Mouse (Mus musculus) limb, embryonic 13.5 days (tissue): ENCODE data around the gene Mmp24. TPM values are rescaled to one million over a fixed set of nuclear protein-coding genes. Genes with fewer than 3 reads are reported as not detected.

Experiments used
- ATAC-seq: fragments of 200-750 bp; cut with Nextera tagmentation; 2 replicates; pipeline ENCODE4 v1.8.0; 2017; ENCODE audit warnings: low read depth, moderate number of reproducible peaks, moderate TSS enrichment; ENCODE audit not compliant: low FRiP score
- H3K27ac ChIP-seq: fragments of 300-500 bp; sonication (generic); 2 replicates; pipeline ENCODE4 v1.5.1; 2015; ENCODE audit warnings: inconsistent platforms, mild to moderate bottlenecking, moderate library complexity
- H3K27me3 ChIP-seq: fragments of 300-500 bp; sonication (generic); 2 replicates; pipeline ENCODE4 v1.6.1; 2015; ENCODE audit warnings: mild to moderate bottlenecking, inconsistent platforms
- H3K36me3 ChIP-seq: fragments of 300-500 bp; sonication (generic); 2 replicates; pipeline ENCODE4 v1.6.1; 2015; ENCODE audit warnings: inconsistent platforms, mild to moderate bottlenecking, moderate library complexity
- H3K4me1 ChIP-seq: fragments of 300-500 bp; sonication (generic); 2 replicates; pipeline ENCODE4 v1.6.1; 2015; ENCODE audit warnings: inconsistent platforms
- H3K4me2 ChIP-seq: fragments of 300-500 bp; sonication (generic); replicated peaks from 2 replicates; pipeline ENCODE4 v1.6.1; 2015; ENCODE audit warnings: inconsistent platforms, mild to moderate bottlenecking, moderate library complexity
- H3K4me3 ChIP-seq: fragments of 300-500 bp; sonication (generic); 2 replicates; pipeline ENCODE4 v1.5.1; 2015; ENCODE audit warnings: moderate library complexity, mild to moderate bottlenecking, inconsistent platforms
- H3K9ac ChIP-seq: fragments of 300-500 bp; sonication (generic); 2 replicates; pipeline ENCODE4 v1.6.1; 2015; ENCODE audit warnings: mild to moderate bottlenecking, inconsistent platforms
- H3K9me3 ChIP-seq: fragments of 300-500 bp; sonication (generic); 2 replicates; pipeline ENCODE4 v1.6.1; 2016; ENCODE audit warnings: inconsistent platforms
- WGBS: fragments of 180-500 bp; shearing (Covaris S2); methylation state at CpG from one replicate; pipeline ENCODE4 v1.1.7; 2015; 5-methylcytosine and 5-hydroxymethylcytosine counted together
- polyA plus RNA-seq: library from polyadenylated mRNA; unstranded; fragments of >200 nt; fragmentation: Nextera tagmentation; extraction: Ambion mirVana; gene quantifications from 2 replicates; pipeline ENCODE4 v1.2.1, GENCODE M21; 2015

Gene Mmp24
- polyA plus RNA-seq, 1 experiment from 2014 or later = 0.05 TPM

GRCm38 (mm10) chr2:155745487-155745886 is 29.7 kb upstream of the Mmp24 start:
- Histone ChIP-seq H3K27ac (no peak overlapping the region), H3K9ac (no peak overlapping the region), H3K4me1 (0 out of 2 replicates have a peak, but pooled peaks cover 4% of the 10 kb centered on the region), H3K27me3 (no peaks in the 10 kb centered on the region), H3K4me2 (no peak overlapping the region), H3K4me3 (no peak overlapping the region), H3K36me3 (no peaks in the 10 kb centered on the region), H3K9me3 (no peaks in the 10 kb centered on the region)
- ATAC-seq = no peak
- WGBS = 61% methylated on average over 3 of the region's 3 CpGs

DNA sequence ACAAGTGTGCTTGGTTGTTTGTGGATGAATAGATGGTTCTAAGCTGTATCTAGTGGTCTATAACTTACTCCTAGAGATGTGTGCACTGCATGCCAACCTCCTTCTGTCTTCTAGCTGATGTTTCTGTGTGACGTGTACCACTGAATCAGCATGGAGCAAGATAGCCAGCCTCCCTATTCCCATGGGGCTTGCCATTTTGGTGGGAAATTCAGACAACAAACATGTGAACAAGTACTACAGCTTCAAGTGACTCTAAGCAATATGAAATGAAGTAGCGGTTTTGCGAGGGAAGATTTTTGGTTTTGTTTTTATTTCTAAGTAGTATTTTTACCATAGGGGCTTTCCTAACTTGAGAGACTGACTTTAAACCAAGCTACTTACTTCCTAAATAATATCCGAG is 25.7 kb upstream of the Mmp24 start:
- Histone ChIP-seq H3K9ac (no peak overlapping the region), H3K36me3 (no peaks in the 10 kb centered on the region), H3K4me3 (no peak overlapping the region), H3K4me1 (peaks cover 6% of the 10 kb centered on the region), H3K9me3 (no peaks in the 10 kb centered on the region), H3K4me2 (no peak overlapping the region), H3K27ac (no peak overlapping the region), H3K27me3 (0 out of 2 replicates have a peak, but pooled peaks cover 11% of the 10 kb centered on the region)
- no peak for ATAC-seq
- WGBS = 84% methylated on average over 4 of the region's 4 CpGs

GRCm38 (mm10) chr2:155751014-155751786 is 23.9 kb upstream of the Mmp24 start, which contains the start of gene Procr:
TSS of gene Procr (plus strand) at chr2:155751117.
- H3K9me3 ChIP-seq = no peaks in the 10 kb centered on the region
- peak within 1 kb of the TSS; percentile 45 for H3K4me3 ChIP-seq
- H3K4me1 ChIP-seq = peaks cover 6% of the 10 kb centered on the region
- peak within 1 kb of the TSS; percentile 79 for H3K4me2 ChIP-seq
- H3K36me3 ChIP-seq = no peaks in the 10 kb centered on the region
- peak; percentile 73 for ATAC-seq
- H3K27ac ChIP-seq = no peak within 1 kb of the TSS
- 2% methylated on average over 25 of the region's 25 CpGs for WGBS
- H3K9ac ChIP-seq = peak within 1 kb of the TSS; percentile 63
- H3K27me3 ChIP-seq = 0 out of 2 replicates have a peak, but pooled peaks cover 11% of the 10 kb centered on the region

DNA sequence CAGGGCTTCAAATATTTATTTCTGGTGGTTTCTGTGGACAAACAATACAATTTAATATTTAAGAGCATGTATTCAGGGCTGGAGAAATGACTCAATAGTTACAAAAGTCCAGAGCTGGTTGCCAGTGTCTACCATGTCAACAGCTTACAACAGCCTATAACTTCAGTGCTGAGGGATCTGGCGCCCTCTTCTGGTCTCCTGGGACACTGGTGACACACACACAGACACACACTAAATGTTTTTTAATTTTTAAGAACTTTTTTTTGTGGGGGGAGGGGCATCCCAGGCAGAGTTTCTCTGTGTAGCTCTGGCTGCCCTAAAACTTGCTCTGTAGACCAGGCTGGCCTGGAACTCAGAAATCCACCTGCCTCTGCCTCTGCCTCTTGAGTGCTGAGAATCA is 19.4 kb upstream of the Mmp24 start:
- Histone ChIP-seq H3K27ac (no peak overlapping the region), H3K9me3 (no peaks in the 10 kb centered on the region), H3K4me3 (no peak overlapping the region), H3K4me1 (peaks cover 6% of the 10 kb centered on the region), H3K36me3 (no peaks in the 10 kb centered on the region), H3K9ac (no peak overlapping the region), H3K4me2 (no peak overlapping the region), H3K27me3 (0 out of 2 replicates have a peak, but pooled peaks cover 13% of the 10 kb centered on the region)
- 3% methylated on average over 1 of the region's 1 CpGs for WGBS
- no peak for ATAC-seq

DNA sequence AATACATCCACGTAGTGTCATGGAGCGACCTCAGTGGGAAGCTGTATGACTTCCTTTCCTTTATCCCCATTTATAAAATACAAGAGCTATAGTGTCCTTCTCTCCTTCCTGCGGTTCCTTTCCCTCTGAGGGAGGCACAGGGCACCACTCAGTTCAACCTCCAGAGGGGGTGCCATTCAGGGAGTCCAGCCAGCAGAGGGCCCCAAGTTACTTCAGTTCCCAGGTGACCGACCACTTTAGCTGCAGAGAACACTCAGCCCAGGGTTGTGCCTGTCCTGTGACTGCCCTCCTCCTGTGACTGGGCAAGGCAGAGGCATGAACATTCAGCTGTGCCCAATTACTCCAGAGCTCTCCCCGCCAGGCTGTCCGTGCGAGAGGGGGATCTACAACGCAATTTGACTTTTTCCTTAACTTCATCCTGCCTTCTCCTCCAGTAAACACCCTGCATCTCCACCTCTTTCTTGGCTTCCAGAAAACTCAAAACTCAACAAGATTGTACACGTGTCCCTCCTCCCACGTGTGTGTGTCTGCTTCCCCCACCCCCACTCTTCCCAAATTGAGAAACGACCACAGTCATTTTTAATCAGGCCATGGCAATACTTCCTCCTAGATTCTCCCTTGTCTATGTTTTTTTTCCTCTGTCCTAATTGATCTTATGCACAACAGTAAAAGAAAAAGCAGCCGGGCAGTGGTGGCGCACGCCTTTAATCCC is 18.1 kb upstream of the Mmp24 start:
- no peak overlapping the region for H3K4me2 ChIP-seq
- H3K4me1 ChIP-seq = no peaks in the 10 kb centered on the region
- WGBS = 50% methylated on average over 14 of the region's 14 CpGs
- no peak overlapping the region for H3K9ac ChIP-seq
- H3K36me3 ChIP-seq = no peaks in the 10 kb centered on the region
- H3K4me3 ChIP-seq = no peak overlapping the region
- H3K9me3 ChIP-seq = no peaks in the 10 kb centered on the region
- no peak overlapping the region for H3K27ac ChIP-seq
- H3K27me3 ChIP-seq = 0 out of 2 replicates have a peak, but pooled peaks cover 11% of the 10 kb centered on the region
- ATAC-seq = no peak

DNA sequence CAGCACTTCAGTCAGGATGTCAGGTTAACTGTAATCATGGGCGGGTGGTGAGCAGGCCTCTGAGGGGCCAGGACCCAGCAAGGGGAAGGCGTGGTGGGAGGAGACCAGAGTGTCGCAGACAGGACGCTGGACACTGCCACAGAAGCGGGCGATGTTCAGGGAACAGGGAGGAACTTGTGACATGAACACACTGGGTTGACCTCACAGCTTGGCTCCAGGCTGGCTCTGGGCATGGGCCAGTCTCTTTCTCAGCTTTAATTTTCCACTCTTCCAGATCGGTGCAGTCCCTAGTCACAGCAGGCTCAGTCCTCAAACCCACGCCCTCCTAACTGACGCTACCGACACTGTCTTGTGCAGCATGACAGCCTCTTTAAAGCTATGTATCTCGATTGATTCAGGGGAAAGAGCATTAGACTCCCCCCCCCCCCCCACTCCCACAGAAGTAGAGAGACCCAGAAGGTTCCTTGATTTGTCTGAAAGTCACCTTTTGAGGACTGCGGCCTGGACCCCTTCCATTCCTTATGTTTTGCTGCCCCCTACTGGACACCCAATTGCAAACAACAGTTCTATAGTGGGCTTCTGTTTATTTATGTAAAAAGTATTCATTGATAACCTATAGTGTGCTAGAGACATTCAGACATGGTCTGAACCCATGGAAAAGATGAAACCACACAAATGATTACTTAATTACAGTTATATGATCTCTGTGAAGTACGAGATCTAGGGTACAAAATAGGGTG is 10.3 kb upstream of the Mmp24 start:
- Histone ChIP-seq H3K9ac (no peak overlapping the region), H3K27me3 (0 out of 2 replicates have a peak, but pooled peaks cover 3% of the 10 kb centered on the region), H3K36me3 (no peaks in the 10 kb centered on the region), H3K27ac (no peak overlapping the region), H3K4me3 (no peak overlapping the region), H3K4me1 (no peaks in the 10 kb centered on the region), H3K4me2 (no peak overlapping the region), H3K9me3 (no peaks in the 10 kb centered on the region)
- 54% methylated on average over 13 of the region's 13 CpGs for WGBS
- peak; percentile 73 for ATAC-seq

DNA sequence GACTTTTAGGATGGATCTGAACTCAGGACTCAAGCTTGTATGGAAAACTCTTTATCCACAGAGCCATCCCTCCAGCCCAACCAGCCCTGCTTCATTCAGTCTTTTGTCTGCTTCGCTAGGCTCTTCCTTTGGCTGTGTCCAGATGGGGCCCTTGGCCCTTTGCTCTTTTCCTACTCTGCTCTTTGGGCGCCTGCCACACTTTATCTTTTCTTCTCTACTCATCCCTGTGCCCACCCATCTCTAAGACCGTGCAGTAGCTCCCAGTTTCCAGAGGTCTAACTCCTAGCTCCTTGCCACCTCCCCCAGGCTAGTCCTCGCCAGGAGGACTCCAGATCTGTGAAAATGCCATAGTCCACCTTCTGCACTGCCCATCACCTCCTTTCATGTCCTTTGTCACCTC is 1.5 kb upstream of the Mmp24 start:
- Histone ChIP-seq H3K27ac (no peak overlapping the region), H3K27me3 (peaks cover 68% of the 10 kb centered on the region), H3K9ac (no peak overlapping the region), H3K4me1 (peaks cover 8% of the 10 kb centered on the region), H3K36me3 (no peaks in the 10 kb centered on the region), H3K4me3 (no peak overlapping the region), H3K9me3 (no peaks in the 10 kb centered on the region), H3K4me2 (no peak overlapping the region)
- WGBS = 63% methylated on average over 4 of the region's 4 CpGs
- no peak for ATAC-seq

GRCm38 (mm10) chr2:155774261-155774926 is 748 bp upstream of the Mmp24 start:
- peak overlapping the region; percentile 57 for H3K4me3 ChIP-seq
- peak overlapping the region; percentile 96 for H3K4me2 ChIP-seq
- peaks cover 8% of the 10 kb centered on the region for H3K4me1 ChIP-seq
- no peaks in the 10 kb centered on the region for H3K9me3 ChIP-seq
- peaks cover 68% of the 10 kb centered on the region for H3K27me3 ChIP-seq
- WGBS = 53% methylated on average over 11 of the region's 11 CpGs
- H3K9ac ChIP-seq = no peak overlapping the region
- no peaks in the 10 kb centered on the region for H3K36me3 ChIP-seq
- no peak for ATAC-seq
- H3K27ac ChIP-seq = no peak overlapping the region

- Histone ChIP-seq H3K4me3 (peak overlapping the region; percentile 57), H3K27ac (no peak overlapping the region), H3K9me3 (no peaks in the 10 kb centered on the region), H3K9ac (no peak overlapping the region), H3K4me1 (peaks cover 8% of the 10 kb centered on the region), H3K36me3 (no peaks in the 10 kb centered on the region), H3K27me3 (peaks cover 74% of the 10 kb centered on the region), H3K4me2 (peak overlapping the region; percentile 96)
- under 1% methylated on average over 44 of the region's 44 CpGs for WGBS
- ATAC-seq = 0 out of 2 replicates have a peak, but pooled peaks have one; percentile 57
These were observed 632 bp downstream of the Mmp24 start for GRCm38 (mm10) chr2:155775685-155776263.

GRCm38 (mm10) chr2:155776824-155777687 is 1.9 kb downstream of the Mmp24 start:
- Histone ChIP-seq H3K9ac (no peak overlapping the region), H3K9me3 (no peaks in the 10 kb centered on the region), H3K36me3 (no peaks in the 10 kb centered on the region), H3K4me2 (no peak overlapping the region), H3K4me1 (peaks cover 8% of the 10 kb centered on the region), H3K27ac (no peak overlapping the region), H3K4me3 (no peak overlapping the region), H3K27me3 (peaks cover 68% of the 10 kb centered on the region)
- no peak for ATAC-seq
- 64% methylated on average over 10 of the region's 10 CpGs for WGBS

- Histone ChIP-seq H3K27me3 (peaks cover 62% of the 10 kb centered on the region), H3K36me3 (no peaks in the 10 kb centered on the region), H3K27ac (no peak overlapping the region), H3K4me3 (no peak overlapping the region), H3K4me2 (no peak overlapping the region), H3K9me3 (no peaks in the 10 kb centered on the region), H3K9ac (no peak overlapping the region), H3K4me1 (peaks cover 8% of the 10 kb centered on the region)
- 67% methylated on average over 4 of the region's 4 CpGs for WGBS
- no peak for ATAC-seq
These were observed 2.5 kb downstream of the Mmp24 start for GRCm38 (mm10) chr2:155777688-155777985.
